Mouse (Mus musculus) testis, adult 2 months (tissue): ENCODE data around the gene Klhl28.

ENCODE experiments used
- CTCF ChIP-seq: fragments of 200-500 bp; IDR thresholded peaks from 2 replicates; pipeline ENCODE4 v1.5.1; 2012; ENCODE audit warnings: low read depth, mild to moderate bottlenecking, inconsistent platforms, low read length, moderate library complexity; ENCODE audit not compliant: control insufficient read depth, insufficient read depth, insufficient replicate concordance
- POLR2A ChIP-seq: fragments of 200-500 bp; IDR thresholded peaks from 2 replicates; pipeline ENCODE4 v1.6.1; 2012; ENCODE audit warnings: low read depth, mild to moderate bottlenecking, inconsistent platforms, low read length, moderate library complexity; ENCODE audit not compliant: control insufficient read depth

GRCm38 (mm10) chr12:64968067-64968466, 2.7 kb upstream of the Klhl28 start:
- no peak for TF ChIP-seq CTCF
- TF ChIP-seq POLR2A = no peak
